Mouse (Mus musculus): Measurements from ENCODE around the gene Tprg.

DNA sequence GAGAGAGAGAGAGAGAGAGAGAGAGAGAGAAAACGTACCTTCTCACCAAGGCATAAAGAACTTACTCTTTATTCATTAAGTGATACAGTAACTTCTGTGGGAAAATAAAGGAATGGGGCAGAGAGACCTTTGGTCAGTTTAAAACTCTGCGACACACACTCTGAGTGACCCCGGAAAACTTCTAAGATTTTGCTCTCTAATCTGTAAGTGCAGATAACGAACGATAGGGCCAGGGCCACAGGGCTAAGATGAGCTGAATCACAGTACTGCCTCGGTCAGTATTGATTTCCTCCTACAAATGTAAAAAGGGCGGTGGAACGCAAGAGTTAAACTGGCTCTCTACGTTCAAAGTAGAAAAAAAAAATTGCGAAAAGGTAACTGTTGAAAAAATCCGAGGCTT, 8.9 kb downstream of the Tprg start:
- no peak for TF ChIP-seq MAX (IDR thresholded peaks at IDR 0.05; ENCODE audit: low read length)
- TF ChIP-seq POLR2A (IDR thresholded peaks at IDR 0.05; ENCODE audit: low read depth, low read length): no peak
- no peak for TF ChIP-seq CHD2 (IDR thresholded peaks at IDR 0.05; ENCODE audit: low read length)
- no peak for TF ChIP-seq SIN3A (IDR thresholded peaks at IDR 0.05; ENCODE audit: low read length)

Data from CH12.LX (cell line).